Mouse (Mus musculus) midbrain, embryonic 14.5 days (tissue): ENCODE results near the gene Wdr70. TPM values are rescaled to one million over a fixed set of nuclear protein-coding genes. Genes with fewer than 3 reads are reported as not detected.

Experiments
- ATAC-seq: fragments of 200-750 bp; cut with Nextera tagmentation; 2 replicates; pipeline ENCODE4 v1.8.0; 2017; ENCODE audit warnings: moderate number of reproducible peaks, moderate library complexity; ENCODE audit not compliant: low FRiP score, low TSS enrichment
- DNase-seq: peaks from one replicate; pipeline ENCODE4 v3.0.0-alpha.2; 2015
- H3K27ac ChIP-seq: fragments of 300-500 bp; sonication (generic); replicated peaks from 2 replicates; pipeline ENCODE4 v1.5.1; 2014; ENCODE audit warnings: mild to moderate bottlenecking, low read depth, low read length, moderate library complexity
- H3K27me3 ChIP-seq: fragments of 300-500 bp; sonication (generic); 2 replicates; pipeline ENCODE4 v1.6.1; 2014; ENCODE audit warnings: low read length, control low read depth, mixed read lengths; ENCODE audit not compliant: control insufficient read depth, insufficient read depth
- H3K36me3 ChIP-seq: fragments of 300-500 bp; sonication (generic); 2 replicates; pipeline ENCODE4 v1.6.1; 2014; ENCODE audit warnings: low read length, control low read depth; ENCODE audit not compliant: control insufficient read depth, insufficient read depth
- H3K4me1 ChIP-seq: fragments of 300-500 bp; sonication (generic); 2 replicates; pipeline ENCODE4 v1.6.1; 2014; ENCODE audit warnings: mild to moderate bottlenecking, antibody characterized with exemption, low read length, control low read depth; ENCODE audit not compliant: control insufficient read depth, insufficient read depth
- H3K4me2 ChIP-seq: fragments of 300-500 bp; sonication (generic); 2 replicates; pipeline ENCODE4 v1.6.1; 2014; ENCODE audit warnings: mild to moderate bottlenecking, low read length, moderate library complexity
- H3K4me3 ChIP-seq: fragments of 300-500 bp; sonication (generic); replicated peaks from 2 replicates; pipeline ENCODE4 v1.5.1; 2014; ENCODE audit warnings: low read depth, low read length
- H3K9ac ChIP-seq: fragments of 300-500 bp; sonication (generic); replicated peaks from 2 replicates; pipeline ENCODE4 v1.6.1; 2014; ENCODE audit warnings: mild to moderate bottlenecking, low read length, moderate library complexity
- H3K9me3 ChIP-seq: fragments of 300-500 bp; sonication (generic); 2 replicates; pipeline ENCODE4 v1.6.1; 2016; ENCODE audit warnings: low read length, control low read depth, mixed read lengths; ENCODE audit not compliant: control insufficient read depth
- WGBS: fragments of 180-500 bp; shearing (Covaris S2); extraction: QIAGEN DNeasy Blood & Tissue Kit; methylation state at CpG from one replicate; pipeline ENCODE4 v1.1.7; 2014; 5-methylcytosine and 5-hydroxymethylcytosine counted together
- microRNA-seq: library from miRNA; unstranded; fragments of <30 nt; microRNA quantifications from one replicate; pipeline ENCODE4, GENCODE M21; 2016
- polyA plus RNA-seq: library from polyadenylated mRNA; unstranded; fragments of >200 nt; fragmentation: Nextera tagmentation; extraction: Ambion mirVana; gene quantifications from 2 replicates; pipeline ENCODE4 v1.2.1, GENCODE M21; 2014

Gene Wdr70
- polyA plus RNA-seq, 1 experiment from 2014 or later = 70.6 TPM

DNA sequence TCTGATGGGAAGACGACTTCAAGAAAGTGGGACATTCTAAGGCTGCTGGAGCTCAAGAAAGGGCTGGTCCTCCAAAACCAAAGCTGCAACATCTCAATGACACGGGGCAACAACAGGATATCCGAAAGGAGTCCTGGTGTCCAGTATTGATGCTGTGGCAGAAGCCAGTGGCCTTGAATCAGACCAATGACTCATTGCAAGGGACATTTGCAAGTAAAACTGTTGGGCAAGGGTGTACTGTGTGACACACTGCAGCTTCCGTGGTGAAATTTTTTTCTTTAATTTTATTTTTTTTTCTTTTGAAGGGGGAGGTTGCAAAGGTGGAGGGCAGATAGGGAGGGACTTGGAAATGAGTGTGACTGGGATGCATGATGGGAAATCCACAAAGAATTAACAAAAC lies 256.6 kb downstream of the Wdr70 start:
- H3K9ac ChIP-seq = no peak overlapping the region

GRCm38 (mm10) chr15:7841664-7842063 lies 257.3 kb downstream of the Wdr70 start:
- H3K4me3 ChIP-seq = no peak overlapping the region
- no peaks in the 10 kb centered on the region for H3K36me3 ChIP-seq
- H3K9me3 ChIP-seq = no peaks in the 10 kb centered on the region
- H3K9ac ChIP-seq = no peak overlapping the region
- ATAC-seq (no peak), DNase-seq (no peak)
- H3K4me1 ChIP-seq = no peaks in the 10 kb centered on the region
- no peak overlapping the region for H3K27ac ChIP-seq
- WGBS = 75% methylated on average over 1 of the region's 1 CpGs
- H3K4me2 ChIP-seq = no peak overlapping the region
- no peaks in the 10 kb centered on the region for H3K27me3 ChIP-seq

More for the DNA sequence above, 256.6 kb downstream of the Wdr70 start:
- Histone ChIP-seq H3K36me3 (no peaks in the 10 kb centered on the region), H3K27ac (no peak overlapping the region), H3K27me3 (no peaks in the 10 kb centered on the region), H3K4me1 (no peaks in the 10 kb centered on the region), H3K4me3 (no peak overlapping the region), H3K4me2 (no peak overlapping the region), H3K9me3 (no peaks in the 10 kb centered on the region)
- ATAC-seq (no peak), DNase-seq (no peak)
- 84% methylated on average over 4 of the region's 4 CpGs for WGBS

GRCm38 (mm10) chr15:7838921-7839309 lies 260.1 kb downstream of the Wdr70 start:
- ATAC-seq (no peak), DNase-seq (no peak)
- H3K4me1 ChIP-seq = no peaks in the 10 kb centered on the region
- H3K27me3 ChIP-seq = no peaks in the 10 kb centered on the region
- H3K4me3 ChIP-seq = no peak overlapping the region
- no peaks in the 10 kb centered on the region for H3K9me3 ChIP-seq
- no peak overlapping the region for H3K9ac ChIP-seq
- no peak overlapping the region for H3K4me2 ChIP-seq
- no peak overlapping the region for H3K27ac ChIP-seq
- 74% methylated on average over 7 of the region's 7 CpGs for WGBS
- no peaks in the 10 kb centered on the region for H3K36me3 ChIP-seq

- Histone ChIP-seq H3K27me3 (no peaks in the 10 kb centered on the region), H3K36me3 (no peaks in the 10 kb centered on the region), H3K4me1 (no peaks in the 10 kb centered on the region), H3K4me3 (no peak overlapping the region), H3K9me3 (no peaks in the 10 kb centered on the region), H3K27ac (no peak overlapping the region), H3K4me2 (no peak overlapping the region), H3K9ac (no peak overlapping the region)
- WGBS = 88% methylated on average over 8 of the region's 8 CpGs
- no peak for ATAC-seq
- DNase-seq = no peak
These were observed 260.7 kb downstream of the Wdr70 start for GRCm38 (mm10) chr15:7838060-7838920.

- Histone ChIP-seq H3K4me1 (no peaks in the 10 kb centered on the region), H3K4me3 (no peak overlapping the region), H3K9me3 (no peaks in the 10 kb centered on the region), H3K36me3 (no peaks in the 10 kb centered on the region), H3K27ac (no peak overlapping the region), H3K9ac (no peak overlapping the region), H3K27me3 (no peaks in the 10 kb centered on the region), H3K4me2 (no peak overlapping the region)
- ATAC-seq = no peak
- DNase-seq = no peak
- 91% methylated on average over 9 of the region's 9 CpGs for WGBS
These were observed 263.6 kb downstream of the Wdr70 start for GRCm38 (mm10) chr15:7835404-7835803.

DNA sequence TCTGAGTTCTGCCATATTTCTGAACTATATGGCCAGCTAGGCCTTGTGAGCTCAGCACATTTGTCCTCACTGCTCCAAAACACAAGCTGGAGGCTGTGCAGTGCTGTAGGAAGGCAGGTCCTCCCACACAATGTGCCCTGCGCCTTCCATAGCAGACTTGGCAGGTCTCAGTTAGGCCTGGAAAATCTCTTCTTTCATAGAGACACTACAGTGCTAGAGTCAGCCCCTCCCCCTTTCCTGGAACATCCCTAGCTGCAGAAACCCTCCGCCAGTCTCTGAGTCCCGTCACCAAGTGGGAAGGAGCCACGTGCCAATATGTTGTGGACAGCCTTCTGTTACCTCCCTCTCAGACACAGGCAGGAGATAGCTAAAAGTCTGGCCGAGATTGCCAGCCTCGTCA lies 273.5 kb downstream of the Wdr70 start:
- Histone ChIP-seq H3K4me3 (no peak overlapping the region), H3K4me2 (no peak overlapping the region), H3K36me3 (no peaks in the 10 kb centered on the region), H3K27me3 (no peaks in the 10 kb centered on the region), H3K9ac (no peak overlapping the region), H3K27ac (no peak overlapping the region), H3K9me3 (no peaks in the 10 kb centered on the region), H3K4me1 (no peaks in the 10 kb centered on the region)
- WGBS = 51% methylated on average over 6 of the region's 6 CpGs
- ATAC-seq = no peak
- DNase-seq = no peak

DNA sequence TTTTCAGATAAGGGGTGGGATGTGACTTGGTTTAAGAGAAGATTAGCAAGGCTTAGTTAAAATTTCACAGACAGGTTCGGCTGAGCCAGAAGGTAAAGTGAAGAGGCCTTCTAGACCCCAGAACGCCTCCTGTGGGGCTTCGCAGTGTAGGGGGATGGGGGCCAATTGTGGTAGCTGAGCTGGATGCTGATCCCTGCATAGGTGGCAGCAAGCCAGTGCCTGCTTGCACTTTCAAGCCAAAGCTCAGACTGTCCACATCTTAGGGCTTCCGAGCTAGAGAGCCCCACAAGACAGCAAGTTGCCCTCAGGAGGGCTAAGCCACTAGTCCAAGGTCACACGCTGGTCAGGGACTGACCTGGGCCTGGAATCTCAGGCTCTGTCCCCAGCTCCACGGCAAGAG lies 275.1 kb downstream of the Wdr70 start:
- H3K4me3 ChIP-seq = no peak overlapping the region
- ATAC-seq (no peak; the same call in 1 of the 2 replicates), DNase-seq (no peak)
- H3K4me1 ChIP-seq = no peaks in the 10 kb centered on the region
- 77% methylated on average over 6 of the region's 6 CpGs for WGBS
- H3K9ac ChIP-seq = no peak overlapping the region
- H3K4me2 ChIP-seq = no peak overlapping the region
- no peak overlapping the region for H3K27ac ChIP-seq
- H3K36me3 ChIP-seq = no peaks in the 10 kb centered on the region
- no peaks in the 10 kb centered on the region for H3K9me3 ChIP-seq
- no peaks in the 10 kb centered on the region for H3K27me3 ChIP-seq

Small RNA genes within 50 kb of the gene (microRNA-seq; reads per million reads assigned to microRNA genes)
- gene Gm27529 = not detected

Other genes with a start within 250 kb of the Wdr70 start
- gene Nup155, start 10.1 kb upstream of the Wdr70 start, polyA plus RNA-seq = 12.4 and 14.5 TPM in 2 replicates
- gene Cplane1, start 69.9 kb upstream of the Wdr70 start, polyA plus RNA-seq = 26.0 and 26.6 TPM in 2 replicates